Mouse (Mus musculus) adrenal gland, postnatal 25 days (tissue): ENCODE data around the gene Afmid. TPM values are rescaled to one million over a fixed set of nuclear protein-coding genes. Genes with fewer than 3 reads are reported as not detected.
"Not testable (repeated sequence)": the region's sequence is repeated elsewhere in the genome, so short reads cannot be mapped to it uniquely, and the experiment has no call there.

ENCODE experiments used
- DNase-seq: peaks from one replicate; pipeline ENCODE4 v3.0.0; 2021; ENCODE audit warnings: mixed read lengths
- long read RNA-seq: library from polyadenylated mRNA; stranded (forward); transcript quantifications from one replicate; pipeline ENCODE4 v2.0.0, GENCODE M21; 2021
- total RNA-seq: library from RNA; stranded (reverse); gene quantifications from 2 replicates; pipeline ENCODE4 v1.2.3, GENCODE M21; 2021

Gene Afmid
- 10.1 and 13.2 TPM in 2 replicates for total RNA-seq
- long read RNA-seq, transcript Afmid-205 (10 exons, 1,583 nt) = minor isoform, 6 of 67 reads
- long read RNA-seq, transcript Afmid-201 (11 exons, 2,327 nt) = major isoform, 34 of 67 reads
- long read RNA-seq, partial matches to known transcripts = 7 of 67 reads
- long read RNA-seq, other reads (novel, unspliced or antisense) = 20 of 67 reads

DNA sequence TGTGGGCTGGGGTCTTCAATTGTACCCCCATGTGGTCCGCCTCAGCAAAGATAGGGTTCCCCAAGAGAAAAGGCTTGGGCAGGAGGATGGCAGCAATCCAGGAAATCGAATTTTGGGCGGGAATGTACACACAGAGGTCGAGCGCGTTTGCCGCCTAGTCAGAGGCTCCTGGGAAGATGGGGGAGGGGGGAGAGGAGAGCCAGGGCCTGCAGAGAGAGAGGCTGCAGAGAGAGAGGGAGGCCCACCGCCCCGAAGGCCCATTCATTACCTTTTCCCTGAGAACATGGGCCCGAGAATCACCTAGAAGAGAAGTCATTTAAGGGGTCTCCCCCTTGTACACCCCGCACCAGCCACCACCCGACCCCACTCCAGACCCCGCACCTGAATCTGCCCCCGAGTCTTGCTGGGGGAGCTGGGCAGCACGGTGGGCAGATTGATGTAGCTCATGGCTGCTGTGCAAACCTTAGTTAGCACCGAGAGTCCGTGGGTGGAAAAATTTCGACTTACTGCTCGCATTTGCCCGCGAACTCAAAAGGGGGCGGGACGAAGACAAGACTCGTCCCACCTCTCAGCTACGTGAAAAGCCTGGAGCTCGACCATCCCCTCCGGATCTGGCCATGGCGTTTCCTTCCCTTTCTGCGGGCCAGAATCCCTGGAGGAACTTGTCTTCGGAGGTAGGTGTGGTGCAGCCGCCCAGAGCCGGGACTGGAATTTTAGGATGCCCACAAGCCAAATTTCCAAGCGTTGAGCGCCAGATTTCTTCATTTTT is at the start of gene Afmid, which contains the start of gene Tk1:
Afmid (plus strand) TSS at position 592 of the 769 bp plus-strand sequence.
Tk1 (minus strand) TSS at position 760 of the 769 bp plus-strand sequence.
- peak; percentile 68 for DNase-seq

DNA sequence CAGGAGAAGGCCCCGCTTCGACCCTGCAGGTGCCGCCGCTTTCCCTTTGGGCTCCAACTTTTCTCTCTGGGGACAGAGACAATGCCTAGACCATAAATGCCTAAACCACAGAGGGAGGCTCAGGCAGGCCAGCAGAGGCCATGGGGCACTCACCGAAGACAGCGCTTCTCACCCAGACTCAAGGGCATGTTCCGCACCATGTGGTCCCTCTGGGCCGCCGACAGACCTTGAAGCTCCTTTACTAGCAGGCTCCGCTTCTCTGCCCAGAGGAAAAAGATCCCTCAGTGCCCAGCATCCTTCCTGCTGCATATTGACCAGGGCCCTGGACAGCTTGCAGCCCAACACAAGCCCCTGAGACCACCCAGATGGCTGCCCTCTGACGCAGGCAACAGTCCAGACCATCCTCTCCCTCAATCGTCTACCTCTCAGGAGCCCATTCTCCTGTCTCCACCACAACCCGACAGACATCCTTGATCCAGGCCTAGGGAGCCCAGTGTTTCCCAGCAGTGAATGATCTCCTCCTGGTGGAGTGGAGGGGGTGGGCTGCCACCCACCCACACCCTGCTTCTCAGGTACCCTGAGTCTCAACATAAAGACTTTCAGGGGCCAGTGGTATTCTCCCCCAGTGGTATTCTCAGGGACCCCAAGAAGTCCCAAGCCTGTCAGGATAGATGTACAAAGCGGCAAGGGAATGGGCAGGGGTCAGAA is 49.5 kb upstream of the Afmid start:
- no peak for DNase-seq

DNA sequence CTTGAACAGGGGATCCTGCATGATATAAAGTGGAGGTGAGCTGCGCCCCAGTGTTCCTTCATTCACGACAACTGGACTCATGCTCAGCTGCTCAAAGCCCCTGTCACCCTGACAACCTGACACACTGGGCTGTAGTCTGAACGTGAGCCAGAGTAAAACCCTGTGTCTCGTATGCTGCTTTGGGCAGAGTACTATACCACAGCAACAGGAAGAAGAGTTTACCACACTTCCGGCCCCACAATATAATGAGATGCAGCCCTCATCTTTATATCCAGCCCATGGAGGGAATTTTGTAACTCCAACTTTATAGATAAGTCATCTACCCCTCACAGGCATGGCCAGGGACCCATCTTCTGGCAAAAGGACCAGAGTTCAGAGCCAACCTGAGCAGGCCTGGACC is 48.6 kb upstream of the Afmid start:
- DNase-seq = no peak

DNA sequence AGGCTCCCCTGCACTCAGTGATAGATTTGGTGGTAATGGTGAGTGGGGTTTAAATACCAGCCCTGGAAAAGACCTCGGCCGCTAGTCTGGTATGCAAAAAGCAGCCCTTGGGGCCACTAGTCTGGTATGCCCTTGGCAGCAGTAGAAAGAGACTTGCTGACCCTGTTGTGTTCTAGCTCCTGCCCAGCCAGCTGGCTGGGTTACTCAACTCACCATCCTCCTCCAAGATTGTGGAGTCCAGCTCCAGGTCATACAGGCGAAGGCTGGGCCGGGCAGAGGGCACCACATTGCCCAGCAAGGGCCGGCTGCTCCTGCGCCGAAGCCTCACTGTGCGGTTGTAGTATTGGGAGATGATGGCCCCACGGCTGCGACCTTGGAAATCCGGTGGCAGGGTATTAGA is 47.7 kb upstream of the Afmid start:
- DNase-seq = no peak

DNA sequence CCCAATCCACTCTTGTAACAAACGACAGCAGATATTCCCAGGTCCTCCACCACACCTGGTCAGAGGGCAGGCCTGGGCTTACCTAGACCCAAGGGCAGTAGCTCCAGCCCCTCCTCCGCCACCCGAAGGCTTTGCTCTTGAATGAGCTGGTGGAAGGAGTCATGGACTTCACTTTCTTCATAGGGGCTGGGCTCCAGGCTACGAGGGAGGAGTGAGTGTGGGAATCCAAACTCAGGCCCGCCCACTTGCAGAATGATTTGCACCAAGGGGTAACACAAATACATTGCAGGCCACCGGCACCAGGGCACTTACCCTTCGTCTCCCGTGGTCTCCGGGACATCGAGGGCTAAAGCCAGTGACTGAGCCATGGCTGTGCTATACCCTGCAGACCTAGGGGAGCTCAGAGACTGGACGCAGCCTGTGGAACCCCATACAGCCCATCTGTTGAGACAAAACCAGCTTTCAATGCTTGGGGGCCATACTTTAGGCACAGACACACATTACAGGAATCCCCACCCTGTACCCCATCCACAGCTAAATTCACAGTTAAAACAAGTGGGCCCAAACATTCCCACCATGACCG is 46.8 kb upstream of the Afmid start:
- DNase-seq = no peak

DNA sequence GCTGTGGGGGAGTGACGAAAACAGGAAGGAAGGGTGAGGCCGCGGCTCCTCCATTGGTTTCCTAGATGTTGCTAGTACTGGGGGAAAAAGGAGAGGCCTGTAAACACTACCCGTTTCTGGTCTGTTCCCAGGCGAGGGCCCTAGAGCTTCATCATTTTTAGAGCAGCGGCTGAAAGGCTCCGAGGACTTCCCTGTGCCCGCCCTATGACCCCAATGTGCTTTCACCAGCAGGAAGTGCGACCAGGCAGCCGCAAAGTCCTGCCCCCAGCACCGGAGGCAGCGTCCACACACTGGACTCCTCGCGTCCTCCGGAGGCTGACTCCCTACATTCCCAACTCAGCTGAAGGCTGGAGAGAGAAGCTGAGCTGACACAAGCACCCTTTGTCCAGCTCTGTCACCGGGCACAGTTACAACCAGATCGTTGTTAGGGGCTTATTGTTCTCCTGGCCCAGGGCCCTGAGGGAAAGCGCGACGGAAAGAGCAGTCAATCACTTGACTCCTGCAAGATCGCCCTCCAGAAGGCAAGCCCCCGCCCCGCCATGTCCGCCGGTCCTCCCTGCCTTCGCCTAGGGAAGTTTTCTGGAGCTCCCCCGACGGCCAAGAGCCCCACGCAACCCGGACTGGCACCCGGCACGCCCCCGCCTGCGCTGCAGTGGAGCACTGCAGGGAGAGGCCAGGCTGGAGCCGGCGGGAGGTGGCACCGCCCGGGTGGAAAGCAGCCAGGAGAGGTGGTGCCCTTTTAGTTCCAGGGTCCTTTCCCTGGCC is 46.1 kb upstream of the Afmid start:
- DNase-seq = peak; percentile 81

DNA sequence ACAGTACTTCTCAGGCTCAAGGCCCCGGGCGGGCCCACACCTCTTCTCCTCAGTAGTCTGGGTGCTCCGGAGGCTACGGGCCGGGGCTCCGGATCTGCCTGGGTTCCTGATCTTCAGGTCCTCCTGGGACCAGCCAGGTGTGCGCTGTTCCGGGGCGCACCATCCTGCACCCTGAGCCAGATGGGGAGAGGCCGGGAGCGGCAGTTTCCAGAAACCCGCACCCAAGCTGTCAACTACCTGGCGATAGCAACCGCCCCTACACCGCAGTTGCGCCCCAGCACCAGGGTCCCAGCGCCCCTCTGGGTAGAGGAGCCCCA is 45.6 kb upstream of the Afmid start:
- DNase-seq = no peak

DNA sequence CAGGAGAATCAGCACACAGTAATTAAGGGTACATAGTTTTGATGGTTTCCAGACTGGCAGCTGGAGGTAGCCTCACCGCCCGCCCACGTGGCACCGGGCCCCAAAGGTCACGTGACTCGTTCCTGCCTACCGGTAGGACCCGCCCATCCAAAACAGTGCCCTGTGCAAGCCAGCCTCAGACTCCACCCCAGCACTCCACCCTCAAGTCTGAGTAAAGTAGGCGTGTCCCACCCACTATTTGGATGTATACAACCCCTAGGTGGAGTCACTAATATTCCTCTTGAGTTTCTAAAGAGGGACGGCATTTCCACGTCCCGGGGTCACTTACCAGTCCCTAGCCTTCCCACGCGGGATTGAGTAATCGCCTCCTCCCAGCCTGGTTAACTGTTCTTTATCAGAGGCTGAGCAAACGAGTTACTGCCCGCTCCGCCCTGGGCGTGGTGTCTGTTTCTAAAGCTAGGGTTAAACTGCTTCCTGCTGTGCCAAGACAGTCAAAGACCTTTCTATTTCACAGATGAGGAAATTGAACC is 45.1 kb upstream of the Afmid start:
- DNase-seq = peak; percentile 91

DNA sequence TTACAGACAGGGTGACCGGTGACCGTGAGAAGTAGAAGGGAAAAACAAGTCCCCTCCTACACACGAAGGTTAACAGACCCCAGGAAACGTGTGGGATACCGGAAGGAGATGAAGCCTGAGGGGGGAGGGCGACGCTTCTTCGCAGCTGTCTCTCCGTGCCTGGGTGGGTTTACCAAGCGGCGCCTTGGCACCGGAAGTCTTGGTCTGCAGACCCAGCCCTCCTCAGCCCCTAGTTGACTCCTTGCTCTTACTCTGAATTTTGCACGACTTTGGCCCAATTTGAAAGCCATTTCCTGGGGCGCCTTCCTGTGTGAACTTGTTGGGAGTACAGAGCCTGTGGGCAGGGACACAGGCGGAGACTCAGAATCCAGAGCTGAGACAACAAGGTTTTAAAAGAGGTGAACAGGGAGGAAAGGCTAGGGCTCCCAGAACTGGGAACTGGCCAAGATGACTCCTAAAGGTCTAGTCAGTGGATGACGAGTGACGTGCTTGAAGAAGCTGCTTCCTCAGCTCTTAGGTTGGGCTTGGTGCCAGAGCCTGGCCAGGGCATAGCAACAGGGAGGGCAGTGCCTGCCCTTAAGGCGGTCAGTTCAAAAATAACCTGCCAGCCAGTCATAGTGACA is 44.4 kb upstream of the Afmid start:
- DNase-seq = peak; percentile 89

DNA sequence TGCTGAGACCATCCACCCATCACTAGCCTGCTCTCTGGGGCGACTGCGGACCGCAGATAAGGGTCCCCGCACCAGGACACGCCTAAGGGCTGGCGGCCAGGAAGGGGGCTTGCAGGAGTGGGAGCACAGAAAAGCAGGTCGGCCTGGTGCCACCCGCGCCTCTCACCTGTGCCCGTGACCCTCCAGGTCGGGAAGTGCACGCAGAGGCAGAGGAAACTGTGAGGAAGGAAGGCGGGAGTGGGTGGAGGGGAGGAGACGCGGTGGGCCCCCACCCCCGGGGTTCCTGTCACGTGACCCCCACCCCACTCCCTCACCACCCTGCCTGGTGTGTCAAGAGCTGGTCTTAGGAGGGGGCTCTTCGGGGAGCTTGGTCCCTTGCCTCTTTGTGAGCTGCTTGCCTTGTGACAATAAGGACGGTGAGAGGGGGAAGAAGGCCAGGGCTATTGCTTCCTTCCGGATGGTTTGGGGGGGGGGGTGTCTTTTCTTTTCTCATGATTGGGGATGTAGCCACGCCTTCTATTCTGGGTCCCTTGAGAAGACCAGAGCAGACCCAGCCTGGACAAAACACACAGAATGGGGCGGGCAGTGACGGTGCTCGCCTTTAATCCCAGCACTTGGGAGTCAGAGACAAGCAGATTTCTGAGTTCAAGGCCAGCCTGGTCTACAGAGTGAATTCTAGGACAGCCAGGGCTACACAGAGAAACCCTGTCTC is 43.6 kb upstream of the Afmid start, which contains the start of the genes Tmc8 and Tmc6:
Tmc8 (plus strand) TSS at position 84 of the 712 bp plus-strand sequence.
Tmc6 (minus strand) TSS at position 206 of the 712 bp plus-strand sequence.
- peak; percentile 38 for DNase-seq

DNA sequence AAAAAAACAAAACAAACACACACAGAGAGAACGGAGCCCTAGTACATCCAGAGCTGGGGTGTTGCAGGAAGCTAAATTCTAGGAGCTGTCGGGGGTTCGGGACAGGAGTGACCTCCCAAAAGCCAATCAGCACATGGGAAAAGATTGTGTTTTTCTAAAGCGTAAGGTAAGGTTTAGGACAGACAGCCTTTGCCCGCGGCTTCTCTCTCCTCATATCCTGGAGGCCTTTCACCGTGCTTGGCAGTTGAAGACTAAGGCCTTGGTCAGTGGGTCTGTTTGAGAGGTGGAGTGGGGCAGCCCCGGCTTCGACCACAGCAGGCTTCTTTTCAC is 43.1 kb upstream of the Afmid start:
- no peak for DNase-seq

DNA sequence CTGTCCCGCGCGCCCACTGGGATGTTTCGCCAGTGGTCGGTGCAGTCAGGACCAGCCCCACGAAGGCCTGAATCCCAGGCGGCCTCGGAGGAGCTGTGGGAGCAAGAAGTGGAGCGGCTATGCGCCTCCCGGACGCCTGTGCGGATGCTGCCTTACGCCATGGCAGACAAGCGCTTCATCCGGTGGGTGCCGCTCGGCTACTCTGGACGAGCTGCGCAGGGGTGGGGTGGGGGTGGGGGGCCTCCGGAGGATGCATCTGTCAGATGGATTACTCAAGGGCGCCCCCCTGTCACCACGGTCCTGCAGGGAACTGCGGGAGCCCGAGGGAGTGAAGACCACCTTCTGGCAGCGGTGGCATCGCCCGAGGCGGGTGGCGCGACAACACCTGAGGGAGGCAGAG is 42.6 kb upstream of the Afmid start:
- DNase-seq = peak; percentile 57

DNA sequence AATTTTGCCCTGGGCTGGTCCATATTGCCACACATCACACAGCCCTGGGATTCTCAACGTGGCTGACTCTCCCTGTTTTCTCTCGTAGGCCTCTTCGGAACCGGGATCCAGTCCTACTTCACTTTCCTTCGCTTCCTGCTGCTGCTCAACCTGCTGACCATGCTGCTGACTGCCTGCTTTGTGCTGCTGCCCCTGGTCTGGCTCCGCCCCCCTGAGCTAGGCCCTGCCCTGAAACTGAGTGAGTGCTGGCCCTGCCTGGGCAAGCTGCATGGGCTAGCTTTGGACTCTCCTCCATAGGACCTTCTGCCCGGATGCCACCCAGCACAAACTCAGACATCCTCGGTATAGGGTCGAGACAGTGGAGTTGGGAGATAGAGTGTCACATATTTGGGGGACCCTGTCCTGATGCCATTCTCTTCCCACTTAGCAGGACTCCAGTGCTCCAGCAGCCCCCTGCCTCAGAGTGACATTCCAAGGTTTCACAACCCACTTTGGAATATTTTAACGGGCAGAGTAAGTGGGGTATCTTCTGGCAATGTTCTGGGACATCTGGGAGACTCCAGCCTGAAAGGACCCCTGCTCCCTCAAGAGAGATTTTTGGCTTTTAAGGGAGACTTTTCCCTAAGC is 41.9 kb upstream of the Afmid start:
- DNase-seq = no peak

DNA sequence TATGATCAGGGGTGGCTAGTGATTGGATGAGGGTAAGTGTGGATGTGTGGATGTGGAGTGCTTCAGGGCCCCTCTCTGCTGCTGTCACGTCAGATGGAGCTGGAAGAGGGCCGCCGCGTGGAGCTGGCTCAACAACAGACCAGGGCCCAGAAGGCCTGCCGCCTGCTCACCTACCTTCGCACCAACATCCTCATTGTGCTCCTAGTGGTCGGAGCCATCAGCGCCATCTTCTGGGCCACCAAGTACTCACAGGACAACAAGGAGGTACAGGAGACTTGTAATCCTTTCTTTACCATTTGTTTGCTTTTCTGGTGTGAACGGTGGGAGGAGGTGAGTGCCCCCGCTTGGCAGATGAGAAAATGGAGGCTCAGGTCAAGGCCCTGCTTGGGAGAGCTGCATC is 39.4 kb upstream of the Afmid start:
- peak; percentile 65 for DNase-seq

DNA sequence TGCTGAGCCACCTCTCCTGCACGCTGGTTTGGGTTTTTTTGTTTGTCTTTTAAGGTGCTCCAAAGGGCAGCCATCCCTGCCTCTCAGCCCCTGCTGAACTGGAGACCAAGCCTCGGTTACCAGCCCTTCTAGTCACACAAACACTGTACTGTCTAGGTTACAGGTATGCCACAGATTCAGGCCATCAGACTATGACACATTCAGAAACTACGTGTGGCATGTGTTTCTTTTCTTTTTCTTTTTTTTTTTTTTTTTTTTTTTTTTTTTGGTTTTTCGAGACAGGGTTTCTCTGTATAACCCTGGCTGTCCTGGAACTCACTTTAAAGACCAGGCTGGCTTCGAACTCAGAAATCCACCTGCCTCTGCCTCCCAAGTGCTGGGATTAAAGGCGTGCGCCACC is 37.2 kb upstream of the Afmid start:
- not testable (repeated sequence) for DNase-seq

DNA sequence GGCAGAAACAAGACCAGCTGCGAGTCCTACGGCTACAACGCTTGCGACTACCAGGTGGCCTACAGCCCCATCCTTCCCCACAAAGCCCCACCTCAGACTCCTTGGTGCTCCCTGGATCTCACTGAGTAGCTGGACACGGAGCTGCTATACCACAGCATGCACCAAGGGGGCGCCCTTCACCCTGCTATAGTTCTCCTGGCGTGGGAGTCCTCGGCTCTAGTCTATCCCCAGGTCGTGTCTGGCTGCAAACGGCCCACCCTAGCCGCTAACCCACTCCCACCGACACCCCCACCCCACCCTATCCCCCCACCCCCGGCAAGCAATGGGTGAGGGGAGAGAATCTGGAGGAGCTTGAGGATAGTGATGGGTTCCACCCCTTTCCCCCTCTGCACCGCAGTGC is 35.4 kb upstream of the Afmid start:
- peak; percentile 68 for DNase-seq

DNA sequence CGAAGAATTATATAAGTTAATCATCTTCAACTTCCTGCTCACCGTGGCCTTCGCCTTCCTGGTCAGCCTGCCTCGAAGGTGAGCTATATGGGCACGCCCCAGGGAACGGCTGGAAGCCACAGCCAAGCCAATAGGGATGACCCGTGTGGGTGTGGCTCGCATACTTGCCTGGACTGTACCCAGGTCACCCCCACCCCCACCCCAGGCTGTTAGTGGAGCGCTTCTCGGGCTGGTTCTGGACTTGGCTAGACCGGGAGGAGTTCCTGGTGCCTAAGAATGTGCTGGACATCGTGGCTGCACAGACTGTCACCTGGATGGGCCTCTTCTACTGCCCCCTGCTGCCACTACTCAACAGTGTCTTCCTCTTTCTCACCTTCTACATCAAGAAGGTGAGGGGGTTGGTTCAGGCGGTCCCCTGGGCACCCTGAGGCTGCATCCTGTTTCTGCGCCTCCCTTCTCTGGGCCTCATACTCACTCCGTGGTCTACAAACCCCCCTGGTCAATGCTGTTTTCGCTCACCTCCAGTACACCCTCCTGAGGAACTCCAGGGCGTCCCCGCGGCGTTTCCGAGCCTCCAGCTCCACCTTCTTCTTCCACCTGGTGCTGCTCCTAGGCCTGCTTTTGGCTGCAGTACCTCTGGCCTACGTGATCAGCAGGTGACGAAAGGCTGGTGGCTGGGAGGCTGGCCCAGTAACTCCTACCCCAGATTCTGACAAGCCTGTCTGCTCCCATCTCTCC is 34.9 kb upstream of the Afmid start:
- DNase-seq = no peak

DNA sequence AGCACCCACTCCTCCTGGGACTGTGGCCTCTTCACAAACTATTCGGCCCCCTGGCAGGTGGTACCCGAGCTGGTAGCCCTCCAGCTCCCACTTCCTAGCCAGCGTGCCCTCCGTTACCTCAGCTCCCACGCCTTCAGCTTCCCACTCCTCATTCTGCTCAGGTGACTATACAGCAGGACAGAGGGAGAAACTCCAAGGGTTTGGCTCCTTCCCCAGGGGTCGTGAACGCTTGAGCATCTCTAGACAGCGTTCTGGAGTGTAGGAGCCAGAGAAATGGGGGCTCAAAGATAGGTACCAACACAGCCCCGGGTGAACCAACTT is 34.3 kb upstream of the Afmid start:
- DNase-seq = no peak

DNA sequence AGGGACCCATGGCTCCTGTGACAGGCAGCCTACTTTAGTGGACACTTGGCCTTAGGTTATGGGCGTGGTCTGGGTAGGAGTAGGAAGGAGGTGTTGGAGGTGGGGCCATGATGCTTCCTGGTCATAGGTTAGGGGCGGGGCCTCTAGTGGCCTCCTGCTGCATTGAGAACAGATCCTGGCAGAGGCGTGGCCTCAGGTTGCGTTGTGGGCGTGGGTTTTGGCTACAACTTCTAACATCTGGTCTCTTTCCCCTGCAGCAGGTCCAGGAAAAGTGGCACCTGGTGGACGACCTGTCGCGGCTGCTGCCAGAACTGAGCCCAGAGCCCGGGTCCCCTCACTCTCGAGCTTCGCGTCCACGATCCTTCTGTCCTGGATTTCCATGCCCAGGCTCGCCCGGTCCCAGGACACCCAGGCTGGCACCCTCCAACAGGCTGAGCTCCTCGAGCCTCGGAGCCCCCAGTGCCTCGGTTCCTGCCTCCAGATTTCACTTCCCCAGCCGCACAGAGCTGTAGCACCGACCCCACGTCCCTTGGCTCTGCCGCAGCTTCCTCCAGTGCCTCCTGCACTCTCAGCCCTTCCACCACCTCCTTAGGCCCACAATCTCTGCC is 33.3 kb upstream of the Afmid start:
- no peak for DNase-seq
